Mouse (Mus musculus) thymus, adult 2 months (tissue): ENCODE data around the gene Ncoa7. TPM values are rescaled to one million over a fixed set of nuclear protein-coding genes. Genes with fewer than 3 reads are reported as not detected.
A peak's percentile ranks its signal among the peaks of the same experiment; 100 is the strongest.

Experiments
- DNase-seq: peaks from one replicate; pipeline ENCODE4 v3.0.0; 2021
- H3K27ac ChIP-seq: fragments of 200-500 bp; 2 replicates; pipeline ENCODE4 v1.5.1; 2012; ENCODE audit warnings: low read length, control low read depth; ENCODE audit not compliant: control insufficient read depth, insufficient read depth
- H3K27me3 ChIP-seq: fragments of 200-500 bp; 2 replicates; pipeline ENCODE4 v1.6.1; 2012; ENCODE audit warnings: mild to moderate bottlenecking, low read length, moderate library complexity, mixed read lengths; ENCODE audit not compliant: control insufficient read depth, insufficient read depth
- H3K36me3 ChIP-seq: fragments of 200-500 bp; 2 replicates; pipeline ENCODE4 v1.6.1; 2012; ENCODE audit warnings: mild to moderate bottlenecking, low read length, moderate library complexity; ENCODE audit not compliant: control insufficient read depth, insufficient read depth
- H3K4me1 ChIP-seq: fragments of 200-500 bp; replicated peaks from 2 replicates; pipeline ENCODE4 v1.6.1; 2012; ENCODE audit warnings: low read length; ENCODE audit not compliant: control insufficient read depth, insufficient read depth
- H3K4me3 ChIP-seq: fragments of 200-500 bp; 2 replicates; pipeline ENCODE4 v1.5.1; 2012; ENCODE audit warnings: mild to moderate bottlenecking, low read length, control low read depth, moderate library complexity; ENCODE audit not compliant: control insufficient read depth, insufficient read depth
- CTCF ChIP-seq: fragments of 200-500 bp; IDR thresholded peaks from 2 replicates; pipeline ENCODE4 v1.5.1; 2012; ENCODE audit warnings: mild to moderate bottlenecking, control low read depth, low read length, moderate library complexity, borderline replicate concordance; ENCODE audit not compliant: control insufficient read depth, poor library complexity, insufficient read depth; ENCODE audit errors: extremely low read depth
- POLR2A ChIP-seq: fragments of 200-500 bp; IDR thresholded peaks from 2 replicates; pipeline ENCODE4 v1.6.1; 2012; ENCODE audit warnings: mild to moderate bottlenecking, low read length, control low read depth, moderate library complexity; ENCODE audit not compliant: control insufficient read depth, poor library complexity, insufficient read depth; ENCODE audit errors: extremely low read depth
- WGBS: fragments of 180-500 bp; shearing (Covaris S2); methylation state at CpG from one replicate; pipeline ENCODE4 v1.1.7; 2018; 5-methylcytosine and 5-hydroxymethylcytosine counted together
- polyA plus RNA-seq: library from polyadenylated mRNA; depleted of rRNA; stranded (reverse); fragments of >200 nt; gene quantifications from 2 replicates; pipeline ENCODE4 v1.2.3, GENCODE M21; 2012

Gene Ncoa7
- polyA plus RNA-seq, 1 experiment = 7.7 TPM

GRCm38 (mm10) chr10:30730791-30731190 is 72.3 kb downstream of the Ncoa7 start:
- Histone ChIP-seq H3K4me1 (no peaks in the 10 kb centered on the region), H3K27ac (no peak overlapping the region), H3K4me3 (no peak overlapping the region), H3K27me3 (no peaks in the 10 kb centered on the region), H3K36me3 (no peaks in the 10 kb centered on the region)
- DNase-seq = no peak
- 84% methylated on average over 1 of the region's 1 CpGs for WGBS
- TF ChIP-seq CTCF (no peak), POLR2A (no peak)

- Histone ChIP-seq H3K27me3 (no peaks in the 10 kb centered on the region), H3K27ac (no peak overlapping the region), H3K4me3 (no peak overlapping the region), H3K36me3 (no peaks in the 10 kb centered on the region), H3K4me1 (no peaks in the 10 kb centered on the region)
- no peak for DNase-seq
- TF ChIP-seq CTCF (no peak), POLR2A (no peak)
- WGBS = 99% methylated on average over 5 of the region's 5 CpGs
Observed at GRCm38 (mm10) chr10:30729157-30730096, 73.7 kb downstream of the Ncoa7 start.

GRCm38 (mm10) chr10:30723014-30723413 is 80.1 kb downstream of the Ncoa7 start:
- TF ChIP-seq CTCF = no peak
- TF ChIP-seq POLR2A = no peak
- 75% methylated on average over 1 of the region's 1 CpGs for WGBS
- Histone ChIP-seq H3K27ac (no peak overlapping the region), H3K4me3 (no peak overlapping the region), H3K36me3 (no peaks in the 10 kb centered on the region), H3K4me1 (no peaks in the 10 kb centered on the region), H3K27me3 (no peaks in the 10 kb centered on the region)
- no peak for DNase-seq

GRCm38 (mm10) chr10:30720556-30720955 is 82.6 kb downstream of the Ncoa7 start:
- H3K36me3 ChIP-seq = no peaks in the 10 kb centered on the region
- no peak overlapping the region for H3K4me3 ChIP-seq
- TF ChIP-seq POLR2A (no peak), CTCF (no peak)
- 95% methylated on average over 3 of the region's 3 CpGs for WGBS
- H3K27ac ChIP-seq = no peak overlapping the region
- no peaks in the 10 kb centered on the region for H3K27me3 ChIP-seq
- no peaks in the 10 kb centered on the region; the same call in 1 of the 2 replicates for H3K4me1 ChIP-seq
- no peak for DNase-seq

- Histone ChIP-seq H3K27ac (no peak overlapping the region), H3K4me1 (no peaks in the 10 kb centered on the region; the same call in 1 of the 2 replicates), H3K36me3 (no peaks in the 10 kb centered on the region), H3K4me3 (no peak overlapping the region), H3K27me3 (no peaks in the 10 kb centered on the region)
- DNase-seq = no peak
- WGBS = 85% methylated on average over 1 of the region's 1 CpGs
- TF ChIP-seq CTCF (no peak), POLR2A (no peak)
Observed at GRCm38 (mm10) chr10:30719947-30720346, 83.2 kb downstream of the Ncoa7 start.

GRCm38 (mm10) chr10:30718703-30719340 is 84.3 kb downstream of the Ncoa7 start:
- WGBS = 13% methylated on average over 4 of the region's 4 CpGs
- H3K36me3 ChIP-seq = no peaks in the 10 kb centered on the region
- no peak overlapping the region for H3K4me3 ChIP-seq
- no peaks in the 10 kb centered on the region; the same call in 1 of the 2 replicates for H3K4me1 ChIP-seq
- no peak overlapping the region for H3K27ac ChIP-seq
- TF ChIP-seq POLR2A (no peak), CTCF (no peak)
- no peaks in the 10 kb centered on the region for H3K27me3 ChIP-seq
- peak; percentile 35 for DNase-seq
